Mouse (Mus musculus) right cerebral cortex, postnatal 36 days (tissue): ENCODE data around the gene Emc10.

Experiments used
- DNase-seq, 2 experiments: peaks; one replicate each; pipeline ENCODE4 v3.0.0; 2022; ENCODE audit warnings: low spot score in 2 of 2, mixed read lengths in 1 of 2

Emc10 gene

DNA sequence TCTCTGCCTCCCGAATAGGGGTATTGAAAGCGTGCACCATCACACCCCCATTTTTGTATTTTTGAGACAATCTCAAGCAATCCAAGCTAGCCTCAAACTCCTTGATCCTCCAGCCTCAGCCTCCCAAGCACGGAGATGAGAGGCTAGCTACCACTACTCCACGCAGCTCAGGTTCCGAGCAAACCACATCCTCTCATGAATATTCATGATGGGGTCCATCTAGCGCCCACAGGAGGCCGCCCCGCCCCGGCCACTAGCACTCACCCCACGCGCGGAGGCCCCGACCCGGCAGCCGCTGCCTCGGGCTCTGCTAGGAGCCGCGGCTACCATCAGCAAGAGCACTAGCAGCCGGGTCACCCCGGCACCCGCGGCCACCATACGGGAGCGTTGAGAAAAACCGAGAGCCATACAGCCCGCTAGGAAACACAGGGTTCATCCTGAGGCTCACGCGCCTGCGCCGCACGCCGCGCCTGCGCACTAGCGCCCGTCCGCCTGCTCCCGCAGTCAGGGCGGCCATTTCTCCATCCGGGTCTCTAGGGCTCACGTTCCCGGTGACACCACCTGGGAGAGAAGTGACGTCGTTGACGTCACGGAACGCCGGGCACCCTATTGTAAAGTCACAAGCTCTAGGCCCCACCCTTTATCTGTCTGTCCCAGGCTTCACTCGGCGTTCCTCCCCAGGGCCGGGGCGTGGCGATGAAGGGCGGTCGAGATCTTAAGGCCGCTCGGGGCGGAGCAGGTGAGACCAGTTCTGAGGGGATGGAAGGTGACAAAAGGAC lies at the start of gene Emc10, which contains the start of gene Fam71e1:
Gene Emc10 (minus strand): TSS at position 538 of the 779 bp plus-strand sequence.
Gene Fam71e1 (plus strand): TSS at position 590 of the 779 bp plus-strand sequence.
- peak; percentile 97 to 98 for DNase-seq

DNA sequence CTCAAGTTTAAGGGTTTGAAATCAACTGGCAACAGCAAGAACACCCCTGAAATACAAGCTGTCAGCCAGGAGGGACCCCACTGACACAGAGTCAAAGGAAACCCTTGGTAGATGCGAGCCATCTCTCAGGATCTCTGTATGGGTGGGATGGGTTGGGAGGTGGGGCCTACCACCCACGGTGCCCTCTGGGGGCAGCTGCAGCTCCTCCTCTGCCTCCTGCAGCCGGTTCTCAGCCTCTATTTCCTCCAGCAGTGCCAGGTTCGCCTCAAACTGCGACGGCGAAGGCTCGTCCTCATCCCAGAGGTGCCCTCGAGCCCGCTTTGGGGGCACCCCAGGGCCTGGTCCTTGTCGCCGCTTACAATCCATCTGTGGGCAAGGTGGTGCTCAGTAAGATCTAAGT lies 46.7 kb upstream of the Emc10 start:
- no peak for DNase-seq

DNA sequence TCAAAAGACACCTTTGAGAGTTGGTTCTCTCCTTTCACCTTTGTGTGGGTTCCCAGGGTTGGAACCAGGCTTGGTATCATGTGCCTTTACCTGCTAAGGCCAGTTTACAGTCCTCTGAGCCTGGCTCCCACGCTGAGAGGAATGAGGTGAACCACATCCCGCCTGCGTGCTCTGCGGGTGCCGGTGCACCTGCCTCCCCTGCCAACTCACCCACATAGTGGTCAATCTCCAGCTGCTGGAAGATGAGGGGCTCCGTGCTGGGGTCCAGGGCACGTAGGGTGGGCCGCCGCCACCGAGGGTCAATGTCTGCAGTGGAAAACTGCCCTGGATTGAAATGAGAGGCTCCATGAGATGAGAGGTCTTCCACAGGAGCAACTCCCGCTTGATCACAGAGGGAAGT lies 46.2 kb upstream of the Emc10 start:
- no peak for DNase-seq

DNA sequence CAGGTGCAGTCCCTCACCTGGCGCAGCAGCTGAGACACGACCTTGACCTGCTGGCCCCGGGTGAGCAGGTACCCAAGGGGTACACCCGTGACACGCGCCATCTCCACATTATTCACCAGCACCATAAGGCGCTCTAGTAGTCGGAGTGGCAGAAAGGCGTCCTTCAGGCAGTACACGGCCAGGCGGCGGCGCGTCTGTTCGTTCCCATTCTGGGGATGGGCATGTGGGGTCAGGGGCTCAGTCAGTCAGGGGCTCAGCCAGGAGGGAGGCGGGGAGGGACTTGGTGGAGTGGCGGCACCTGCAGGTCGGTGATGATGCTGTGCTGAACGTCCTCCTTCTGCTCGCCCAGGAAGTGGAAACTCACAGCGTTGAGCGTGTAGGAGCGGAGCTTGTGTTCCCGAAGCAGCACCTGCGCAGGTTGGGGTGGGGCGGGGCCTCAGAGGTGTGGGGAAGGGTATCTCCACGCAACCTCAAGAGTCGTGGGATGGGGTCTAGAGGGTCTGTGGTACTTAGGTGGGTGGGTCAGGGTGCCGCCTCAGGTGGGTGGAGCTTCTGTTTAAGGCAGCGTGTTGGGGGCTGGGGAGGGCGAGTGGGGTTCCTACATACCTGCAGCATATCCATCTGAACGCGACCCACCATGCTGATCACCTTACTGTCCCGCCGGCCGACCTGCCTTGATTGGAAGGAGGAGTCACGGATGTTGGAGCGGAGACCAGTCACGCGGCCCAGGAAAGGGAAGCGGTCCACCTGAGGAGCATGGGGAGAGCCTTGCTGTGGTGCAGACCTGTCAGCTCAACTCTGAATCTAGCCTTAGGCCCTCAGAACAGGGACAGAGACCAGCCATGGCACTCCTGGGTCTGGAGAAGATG lies 42.7 kb upstream of the Emc10 start:
- DNase-seq: no peak

DNA sequence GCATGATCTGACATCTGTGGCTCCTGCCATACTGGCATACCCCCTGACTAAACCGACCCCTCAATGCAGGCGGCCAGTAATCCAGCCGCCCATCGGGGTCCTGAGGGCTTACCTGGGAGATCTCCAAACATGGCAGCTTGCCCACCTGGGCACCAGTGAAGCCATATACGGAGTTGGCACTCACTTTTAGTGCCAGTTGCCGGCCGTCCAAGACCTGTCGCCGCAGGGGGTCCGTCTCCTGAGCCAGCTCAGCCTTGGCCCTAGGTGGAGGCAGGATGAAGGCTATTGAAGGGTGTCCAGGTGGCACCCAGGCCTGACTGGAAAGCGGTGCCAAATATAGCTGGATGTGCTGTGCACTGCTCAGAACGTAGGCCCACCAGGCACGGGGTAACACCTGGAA lies 41.2 kb upstream of the Emc10 start:
- no peak for DNase-seq

DNA sequence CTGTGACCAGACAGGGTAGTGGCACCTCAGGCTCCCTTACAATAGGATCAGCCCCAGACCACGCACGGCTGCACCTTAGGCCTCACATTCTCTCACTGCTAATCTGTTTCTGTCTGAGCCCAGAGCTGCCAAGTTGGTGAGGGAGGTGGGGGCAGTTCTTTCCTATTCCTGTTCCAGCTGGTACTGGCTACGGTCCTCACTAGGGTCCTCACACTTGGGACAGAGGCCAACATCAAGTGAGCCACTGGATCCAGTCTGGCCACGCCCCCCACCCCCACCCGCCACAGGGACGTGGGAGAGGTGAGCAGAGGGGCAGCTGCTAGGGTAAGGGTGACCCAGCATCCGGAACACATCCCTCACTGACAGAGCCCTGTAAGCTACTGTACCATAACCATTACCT lies 40.7 kb upstream of the Emc10 start:
- DNase-seq: no peak

DNA sequence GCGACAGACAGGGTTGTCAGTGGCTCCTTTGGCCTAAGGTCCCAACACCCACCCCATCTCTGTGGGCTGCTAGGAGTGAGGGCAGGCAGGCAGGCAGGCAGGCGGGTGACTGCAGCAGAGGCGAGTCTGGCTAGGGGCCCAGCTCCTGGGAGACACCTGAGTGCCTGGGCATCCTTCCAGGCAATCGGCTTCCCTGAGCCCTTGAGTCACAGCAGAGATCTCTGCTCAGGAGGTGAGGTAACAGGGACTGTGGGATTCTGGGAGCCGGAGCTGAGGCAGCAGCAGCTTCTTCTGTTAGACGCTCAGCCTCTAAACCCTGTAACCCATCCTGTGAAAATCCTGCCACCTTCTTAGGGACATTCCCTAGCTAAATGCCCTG lies 40.2 kb upstream of the Emc10 start:
- DNase-seq: peak in 1 of 2 experiments; percentile 40

DNA sequence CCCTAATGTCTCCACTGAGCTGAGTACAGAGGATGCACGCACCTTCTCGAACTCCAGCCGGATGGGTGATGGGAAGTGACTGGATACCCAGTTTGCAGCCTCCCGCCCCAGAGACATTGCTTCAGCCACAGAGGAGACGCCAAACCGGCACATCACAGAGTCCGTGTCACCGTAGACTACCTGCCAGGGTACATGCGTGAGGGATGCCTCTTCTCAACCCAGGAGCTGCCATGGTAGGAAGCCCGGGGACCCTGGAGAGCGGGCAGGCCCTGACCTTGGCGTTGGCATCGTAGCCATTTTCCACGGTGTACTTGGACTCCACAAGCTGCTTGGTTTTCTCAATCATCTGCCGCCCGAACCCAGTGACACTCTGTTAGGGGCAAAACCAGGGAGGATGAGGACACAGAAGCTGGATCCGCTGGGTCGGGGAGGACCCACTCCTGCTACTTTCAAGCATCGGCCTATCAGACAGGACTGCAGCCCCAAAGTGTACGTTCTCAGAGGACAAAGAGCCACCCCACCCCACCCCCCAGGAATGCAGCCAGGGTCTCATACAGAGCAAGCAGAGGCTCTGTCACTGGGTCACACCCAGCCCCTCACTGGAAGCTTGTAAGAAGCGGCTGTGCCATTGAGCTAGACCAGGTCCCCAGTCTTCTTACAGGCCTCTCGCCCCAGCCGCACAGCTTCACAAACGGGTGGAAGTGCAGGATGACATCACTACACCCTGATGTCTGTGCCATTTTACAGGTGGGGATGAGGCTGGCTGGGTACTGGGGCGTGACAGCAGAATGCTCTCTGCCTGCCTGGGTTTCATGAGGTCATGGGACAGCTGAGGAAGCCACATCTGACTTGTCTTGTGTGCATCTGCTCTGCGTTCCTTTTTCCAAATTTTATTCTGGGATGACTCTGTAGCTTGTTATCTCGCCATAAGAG lies 39.6 kb upstream of the Emc10 start:
- DNase-seq: no peak

DNA sequence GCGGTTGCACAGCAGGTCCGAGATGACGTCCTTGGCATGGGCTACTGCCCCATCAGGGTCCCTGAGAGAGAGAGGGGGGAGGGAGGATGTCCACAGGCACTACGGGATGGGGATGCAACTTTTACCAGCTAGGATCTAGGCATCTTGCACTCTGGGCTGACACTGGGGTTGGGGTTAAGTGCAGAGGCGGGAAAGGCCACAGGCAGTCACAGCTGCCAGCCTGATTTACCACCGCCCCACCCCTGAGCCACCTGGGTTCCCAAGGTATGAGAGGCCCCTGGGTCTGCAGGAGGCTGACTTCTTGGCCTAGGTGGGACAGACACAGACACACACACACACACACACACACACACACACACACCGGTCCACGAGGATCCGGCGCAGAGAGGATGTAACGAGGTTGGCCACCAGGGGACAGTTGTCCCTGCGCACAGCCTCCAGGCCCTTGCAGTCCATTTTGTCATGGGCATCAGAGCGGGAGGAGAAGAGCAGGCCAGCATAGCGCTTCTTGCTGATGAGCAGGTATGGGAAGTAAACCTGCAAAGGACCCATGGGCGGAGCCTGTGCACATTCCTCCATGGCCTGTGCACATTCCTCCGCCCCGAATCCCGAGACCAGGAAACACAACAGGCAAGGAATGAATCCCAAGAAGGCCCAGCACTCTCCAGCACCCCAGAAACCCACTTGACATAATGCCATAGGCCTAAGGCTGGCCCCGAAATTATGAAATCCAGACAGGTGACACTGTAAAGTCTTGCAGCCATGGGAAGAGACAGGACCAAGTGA lies 38.5 kb upstream of the Emc10 start:
- DNase-seq: no peak

DNA sequence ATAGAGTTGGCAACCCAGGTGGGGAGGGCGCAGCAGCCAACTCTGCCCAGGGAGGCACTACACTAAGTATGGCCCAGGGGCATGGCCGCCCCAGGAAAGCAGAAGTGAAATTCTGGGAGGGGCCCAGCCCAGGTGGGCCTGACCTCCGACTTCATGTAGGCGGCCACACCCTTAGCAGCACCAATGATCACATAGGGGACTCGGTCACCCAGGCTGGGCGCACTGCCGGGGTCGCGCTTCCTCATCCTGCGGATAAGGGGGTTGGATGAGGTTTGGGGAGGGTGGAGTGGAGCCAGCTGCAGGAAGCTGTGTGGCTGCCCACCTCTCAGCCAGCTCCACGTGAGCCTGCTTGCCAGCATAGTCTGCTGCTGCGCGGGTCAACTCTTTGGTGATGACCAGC lies 37.9 kb upstream of the Emc10 start:
- DNase-seq: no peak

DNA sequence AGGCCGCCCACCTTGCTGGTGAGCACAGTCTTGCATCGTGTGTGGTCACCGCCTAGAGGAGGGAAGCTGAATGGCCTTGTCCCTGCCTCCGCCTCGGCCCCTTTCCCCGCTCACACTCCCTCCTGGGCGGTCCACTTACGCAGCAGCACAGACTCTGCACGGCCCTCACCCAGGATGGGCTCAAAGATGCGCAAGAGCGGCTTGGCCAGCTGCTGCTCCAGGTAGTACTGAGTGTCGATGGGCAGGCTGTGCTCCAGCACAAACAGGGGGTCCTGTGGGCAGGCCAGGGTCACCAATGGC lies 37.4 kb upstream of the Emc10 start:
- DNase-seq: no peak

DNA sequence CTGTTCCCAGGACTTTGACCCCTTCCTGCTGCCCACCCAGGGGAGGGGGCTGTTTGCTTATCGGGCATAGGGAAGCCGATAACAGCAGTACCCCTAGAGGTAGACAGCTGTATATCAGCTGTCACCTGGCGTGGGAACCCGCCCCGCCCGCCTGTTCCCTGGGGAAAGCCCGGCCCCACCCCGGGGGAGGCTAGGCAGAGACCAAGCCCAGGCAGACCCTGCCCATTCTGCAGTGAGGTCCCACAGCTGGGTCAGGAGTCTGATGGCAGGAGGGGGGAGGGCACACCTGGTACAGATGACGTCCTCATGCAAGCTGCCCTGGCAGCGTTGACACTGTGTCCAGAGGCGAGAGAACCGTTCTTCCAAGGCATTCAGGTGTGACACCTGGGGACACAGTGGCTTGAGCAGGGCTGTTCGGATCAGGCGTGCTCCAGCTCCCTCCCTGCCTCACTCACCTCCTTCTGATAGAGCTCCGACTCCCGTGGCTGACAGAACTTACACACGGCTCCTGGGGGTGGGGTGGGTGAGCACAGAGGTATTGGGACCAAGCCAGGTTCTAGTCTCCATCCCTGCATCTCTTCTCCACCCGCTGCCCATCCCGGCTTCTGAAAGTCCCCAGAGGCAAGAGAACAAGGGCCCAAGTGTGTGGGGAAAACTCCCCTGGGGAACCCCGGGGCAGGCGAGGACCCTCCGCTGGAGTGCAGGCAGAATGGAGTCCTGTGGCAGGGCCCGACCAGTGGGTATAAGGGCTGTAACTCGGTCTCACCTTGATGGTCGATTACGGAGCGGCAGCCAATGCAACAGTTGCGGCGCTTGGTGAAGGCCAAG lies 36.8 kb upstream of the Emc10 start:
- no peak for DNase-seq

DNA sequence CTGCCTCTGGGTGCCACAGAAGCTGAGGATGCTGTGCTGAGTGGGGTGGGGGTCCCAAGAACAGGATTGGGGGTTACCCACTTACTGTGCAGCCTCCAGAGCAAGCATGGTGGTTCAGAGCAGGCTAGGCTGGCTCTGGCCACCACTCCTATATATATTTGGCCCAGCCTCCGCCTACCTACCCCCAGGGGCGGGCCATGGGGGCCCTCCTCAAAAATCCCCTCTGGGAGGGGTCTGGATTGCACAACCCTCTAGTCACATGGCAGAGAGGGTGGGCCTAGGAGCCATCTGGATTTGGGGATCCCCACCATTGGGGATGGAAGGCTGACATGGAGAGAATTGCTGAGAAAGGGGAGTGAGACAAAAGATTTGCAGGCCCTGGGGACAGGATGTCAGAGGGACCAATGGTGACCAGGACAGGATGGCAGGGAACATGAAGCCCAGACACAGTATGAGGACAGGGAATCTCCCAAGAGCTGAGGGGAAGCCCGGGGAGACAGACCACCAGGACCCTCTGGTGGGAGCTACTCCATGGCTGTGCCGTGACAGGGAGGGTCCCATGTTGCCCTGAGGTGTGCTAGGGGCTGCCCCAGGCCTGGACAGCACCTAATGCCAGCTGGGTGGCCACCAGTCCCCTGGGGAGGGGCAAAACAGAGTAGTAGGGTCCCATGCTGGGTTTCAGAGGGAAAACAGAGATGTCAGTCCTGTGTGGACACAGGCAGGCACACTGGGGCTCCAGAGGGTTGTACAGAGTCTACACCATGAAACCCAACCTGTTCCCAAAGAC lies 35.8 kb upstream of the Emc10 start, which contains the start of gene Spib:
Gene Spib (minus strand): TSS at position 126 of the 787 bp plus-strand sequence.
- no peak for DNase-seq

DNA sequence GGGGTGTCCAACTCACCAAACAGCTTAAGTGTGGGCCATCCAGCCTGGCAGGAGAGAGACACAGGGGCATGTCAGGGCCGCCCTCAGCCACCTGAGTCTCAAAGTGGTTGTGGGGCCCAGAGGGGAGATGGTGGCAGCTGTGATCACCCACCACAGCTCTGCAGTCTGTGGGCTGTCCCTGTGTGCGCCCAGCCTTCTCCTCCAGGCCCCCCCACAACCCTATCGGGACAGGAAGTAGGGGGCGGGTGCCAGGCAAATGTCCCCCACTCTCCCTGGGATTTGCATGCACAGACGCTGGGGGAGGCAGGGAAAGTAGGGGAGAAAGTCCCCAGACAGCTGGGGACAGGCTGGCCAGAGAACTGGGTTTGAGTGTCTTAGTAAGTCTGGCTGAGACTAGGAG lies 34.9 kb upstream of the Emc10 start:
- DNase-seq: no peak

DNA sequence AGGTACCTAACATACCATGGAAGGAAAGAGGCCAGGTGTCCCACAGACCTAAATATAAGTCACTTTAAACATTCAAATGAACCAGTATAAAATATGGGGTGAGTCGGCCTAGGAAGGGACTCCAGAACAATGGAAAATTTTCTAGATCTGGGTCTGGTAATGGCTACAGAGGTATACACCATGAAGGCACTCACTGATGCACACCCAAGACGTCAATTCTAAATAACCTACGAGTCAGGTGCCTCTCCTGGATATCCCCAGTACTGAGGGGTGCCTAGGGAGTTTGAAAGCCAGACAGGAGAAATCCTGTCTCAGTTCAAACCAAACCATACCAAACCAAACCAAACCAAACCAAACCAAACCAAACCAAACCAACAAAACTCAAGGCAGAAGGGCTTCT lies 34.2 kb upstream of the Emc10 start:
- DNase-seq: no peak

DNA sequence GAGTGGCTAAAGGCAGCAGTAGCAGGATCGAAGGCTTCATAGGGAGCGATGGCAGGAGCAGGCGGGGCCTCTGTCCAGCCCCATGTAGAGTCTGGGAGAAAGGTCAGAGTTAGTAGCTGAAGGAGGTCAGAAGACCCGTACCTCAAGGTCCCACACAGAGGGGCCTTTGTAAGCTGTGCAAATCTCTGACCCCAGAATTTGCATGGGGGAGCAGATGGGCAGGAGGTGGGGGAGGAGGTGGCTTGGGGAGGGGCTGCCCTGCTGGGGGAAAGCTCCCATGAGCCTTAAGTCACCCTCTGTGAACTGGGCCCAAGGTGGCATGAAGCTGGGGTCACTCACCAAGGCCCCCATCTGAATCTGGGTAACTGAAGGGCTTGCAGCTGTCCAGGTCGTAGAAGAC lies 33.2 kb upstream of the Emc10 start:
- no peak for DNase-seq

DNA sequence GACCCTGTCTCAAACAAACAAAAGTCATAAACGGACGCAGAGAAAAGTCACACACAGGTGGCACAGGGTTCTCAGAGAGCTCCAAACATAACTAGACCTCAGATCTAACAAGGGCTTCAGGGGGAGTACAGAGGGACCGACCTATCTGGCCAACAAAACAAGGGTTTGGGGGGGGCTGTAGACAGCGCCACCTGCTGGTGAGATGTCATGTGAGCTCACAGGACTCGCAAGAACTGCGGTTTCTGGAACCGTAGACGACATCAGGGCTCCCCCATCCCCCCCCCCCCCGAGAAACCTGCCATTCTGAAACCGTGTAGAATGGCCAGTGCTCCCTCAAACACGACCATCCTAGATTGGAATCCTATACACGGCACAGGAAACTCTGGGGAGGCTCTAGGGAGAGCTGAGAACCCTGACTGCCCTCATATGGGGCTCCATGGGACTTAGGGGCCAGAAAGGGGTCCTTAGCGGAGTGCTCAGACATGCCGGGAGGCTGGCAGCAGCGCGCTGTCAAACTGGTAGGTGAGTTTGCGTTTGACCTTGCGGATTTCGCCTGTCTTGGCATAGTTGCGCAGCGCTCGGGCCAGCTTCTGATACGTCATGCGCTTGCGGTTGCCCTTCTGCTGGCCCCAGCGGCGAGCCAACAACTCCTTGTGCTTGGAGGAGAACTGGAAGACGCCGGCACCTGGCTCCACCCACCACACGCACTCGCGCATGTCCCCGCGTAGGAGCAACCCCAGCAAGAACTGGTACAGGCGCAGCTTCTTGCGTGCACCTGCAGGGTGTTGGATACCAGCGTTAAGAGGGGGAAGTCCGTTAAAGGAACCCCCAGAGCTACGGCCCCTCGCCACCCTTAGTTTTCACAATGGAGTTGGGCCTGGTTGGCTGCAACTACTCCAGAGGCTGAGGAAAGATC lies 31.4 kb upstream of the Emc10 start:
- peak; percentile 62 to 78 for DNase-seq

DNA sequence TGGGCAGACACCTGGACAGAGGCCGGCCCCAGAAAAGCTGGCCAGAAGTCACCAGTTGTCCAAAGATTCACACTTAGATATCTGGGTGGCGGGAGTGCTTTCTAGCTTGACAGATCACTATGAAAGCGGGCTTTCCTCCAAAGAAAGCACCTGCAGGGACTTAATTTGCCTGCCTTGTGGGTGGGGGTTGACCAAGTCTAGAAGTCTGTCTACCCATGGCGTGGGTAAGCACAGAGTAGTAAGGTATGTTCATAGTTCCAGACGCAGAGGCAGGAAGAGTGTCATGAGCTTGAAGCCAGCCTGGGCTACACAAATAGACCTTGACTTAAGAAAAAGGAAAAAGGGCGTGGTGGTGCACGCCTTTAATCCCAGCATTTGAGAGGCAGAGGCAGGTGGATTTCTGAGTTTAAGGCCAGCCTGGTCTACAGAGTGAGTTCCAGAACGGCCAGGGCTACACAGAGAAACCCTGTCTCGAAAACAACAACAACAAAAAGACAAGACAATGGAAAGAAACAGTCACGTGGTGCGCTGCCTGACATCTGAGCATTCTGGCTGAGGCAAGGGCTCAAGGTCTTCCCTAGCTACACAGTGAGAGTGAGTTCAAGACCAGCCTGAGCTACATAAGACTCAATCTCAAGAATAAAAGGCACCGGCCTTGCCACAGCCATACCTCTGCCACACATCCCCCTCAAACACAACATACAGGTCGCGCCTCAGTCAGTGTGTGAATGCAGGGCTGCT lies 30.3 kb upstream of the Emc10 start:
- DNase-seq: no peak
